Mouse (Mus musculus) kidney, embryonic 16.5 days (tissue): Measurements from ENCODE around the gene Myo7a. TPM values are rescaled to one million over a fixed set of nuclear protein-coding genes. Genes with fewer than 3 reads are reported as not detected.

Experiments
- ATAC-seq: fragments of 200-750 bp; cut with Nextera tagmentation; 2 replicates; pipeline ENCODE4 v1.8.0; 2017; ENCODE audit warnings: moderate TSS enrichment; ENCODE audit not compliant: low FRiP score, low TSS enrichment
- H3K27ac ChIP-seq: fragments of 300-500 bp; sonication (generic); 2 replicates; pipeline ENCODE4 v1.5.1; 2014; ENCODE audit warnings: low read length
- H3K27me3 ChIP-seq: fragments of 300-500 bp; sonication (generic); 2 replicates; pipeline ENCODE4 v1.6.1; 2014; ENCODE audit warnings: low read length, control low read depth, mixed read lengths; ENCODE audit not compliant: insufficient read depth
- H3K36me3 ChIP-seq: fragments of 300-500 bp; sonication (generic); 2 replicates; pipeline ENCODE4 v1.6.1; 2014; ENCODE audit warnings: low read length, control low read depth, mixed read lengths; ENCODE audit not compliant: insufficient read depth
- H3K4me1 ChIP-seq: fragments of 300-500 bp; sonication (generic); 2 replicates; pipeline ENCODE4 v1.6.1; 2014; ENCODE audit warnings: low read length, control low read depth, mixed read lengths; ENCODE audit not compliant: insufficient read depth
- H3K4me2 ChIP-seq: fragments of 300-500 bp; sonication (generic); replicated peaks from 2 replicates; pipeline ENCODE4 v1.6.1; 2014; ENCODE audit warnings: low read depth, low read length
- H3K4me3 ChIP-seq: fragments of 300-500 bp; sonication (generic); 2 replicates; pipeline ENCODE4 v1.5.1; 2014; ENCODE audit warnings: mild to moderate bottlenecking, low read length
- H3K9ac ChIP-seq: fragments of 300-500 bp; sonication (generic); replicated peaks from 2 replicates; pipeline ENCODE4 v1.6.1; 2014; ENCODE audit warnings: low read length
- H3K9me3 ChIP-seq: fragments of 300-500 bp; sonication (generic); 2 replicates; pipeline ENCODE4 v1.6.1; 2016; ENCODE audit warnings: low read length, control low read depth
- WGBS: fragments of 180-500 bp; shearing (Covaris S2); extraction: QIAGEN DNeasy Blood & Tissue Kit; methylation state at CpG from one replicate; pipeline ENCODE4 v1.1.7; 2014; 5-methylcytosine and 5-hydroxymethylcytosine counted together
- polyA plus RNA-seq: library from polyadenylated mRNA; unstranded; fragments of >200 nt; fragmentation: Nextera tagmentation; extraction: Ambion mirVana; gene quantifications from 2 replicates; pipeline ENCODE4 v1.2.1, GENCODE M21; 2015

The Myo7a gene
- polyA plus RNA-seq, 1 experiment from 2014 or later, result 15.2 TPM

- H3K27ac ChIP-seq, result peak overlapping the region; percentile 59; the same call in 1 of the 2 replicates
- H3K4me2 ChIP-seq, result peak overlapping the region; percentile 17; the same call in 1 of the 2 replicates
- H3K9me3 ChIP-seq, result no peaks in the 10 kb centered on the region
- no peaks in the 10 kb centered on the region for H3K36me3 ChIP-seq
- peaks cover 22% of the 10 kb centered on the region; the same call in 1 of the 2 replicates for H3K4me1 ChIP-seq
- no peaks in the 10 kb centered on the region for H3K27me3 ChIP-seq
- no peak for ATAC-seq
- WGBS, result 75% methylated on average over 7 of the region's 7 CpGs
- 0 out of 2 replicates have a peak overlapping the region, but pooled peaks have one; percentile 12 for H3K4me3 ChIP-seq
- H3K9ac ChIP-seq, result peak overlapping the region; percentile 28; the same call in 1 of the 2 replicates
Observed at GRCm38 (mm10) chr7:98085314-98085713, 34.0 kb downstream of the Myo7a start.

- ATAC-seq, result peak; percentile 13; the same call in 1 of the 2 replicates
- peak overlapping the region; percentile 59; the same call in 1 of the 2 replicates for H3K27ac ChIP-seq
- H3K4me1 ChIP-seq, result peaks cover 22% of the 10 kb centered on the region; the same call in 1 of the 2 replicates
- peak overlapping the region; percentile 17; the same call in 1 of the 2 replicates for H3K4me2 ChIP-seq
- no peaks in the 10 kb centered on the region for H3K27me3 ChIP-seq
- H3K4me3 ChIP-seq, result 0 out of 2 replicates have a peak overlapping the region, but pooled peaks have one; percentile 12
- H3K9ac ChIP-seq, result peak overlapping the region; percentile 28; the same call in 1 of the 2 replicates
- no peaks in the 10 kb centered on the region for H3K36me3 ChIP-seq
- WGBS, result 35% methylated on average over 12 of the region's 12 CpGs
- no peaks in the 10 kb centered on the region for H3K9me3 ChIP-seq
Observed at GRCm38 (mm10) chr7:98084541-98085293, 34.6 kb downstream of the Myo7a start.

- H3K4me3 ChIP-seq, result no peak overlapping the region
- no peaks in the 10 kb centered on the region for H3K27me3 ChIP-seq
- H3K36me3 ChIP-seq, result no peaks in the 10 kb centered on the region
- ATAC-seq, result no peak
- 13% methylated on average over 5 of the region's 5 CpGs for WGBS
- H3K4me1 ChIP-seq, result peaks cover 22% of the 10 kb centered on the region; the same call in 1 of the 2 replicates
- no peaks in the 10 kb centered on the region for H3K9me3 ChIP-seq
- H3K9ac ChIP-seq, result no peak overlapping the region; the same call in 1 of the 2 replicates
- no peak overlapping the region for H3K4me2 ChIP-seq
- no peak overlapping the region for H3K27ac ChIP-seq
Observed at GRCm38 (mm10) chr7:98082376-98082775, 36.9 kb downstream of the Myo7a start.

GRCm38 (mm10) chr7:98077453-98077852 is 41.9 kb downstream of the Myo7a start:
- Histone ChIP-seq H3K9ac (no peak overlapping the region), H3K27ac (no peak overlapping the region), H3K4me3 (no peak overlapping the region), H3K36me3 (0 out of 2 replicates have a peak, but pooled peaks cover 4% of the 10 kb centered on the region), H3K4me2 (no peak overlapping the region), H3K9me3 (no peaks in the 10 kb centered on the region), H3K4me1 (0 out of 2 replicates have a peak, but pooled peaks cover 5% of the 10 kb centered on the region), H3K27me3 (no peaks in the 10 kb centered on the region)
- 84% methylated on average over 11 of the region's 11 CpGs for WGBS
- ATAC-seq, result no peak

GRCm38 (mm10) chr7:98071620-98072019 is 47.7 kb downstream of the Myo7a start:
- 0 out of 2 replicates have a peak, but pooled peaks cover under 1% of the 10 kb centered on the region for H3K36me3 ChIP-seq
- no peak overlapping the region for H3K9ac ChIP-seq
- H3K27me3 ChIP-seq, result no peaks in the 10 kb centered on the region
- no peaks in the 10 kb centered on the region for H3K4me1 ChIP-seq
- H3K27ac ChIP-seq, result no peak overlapping the region
- ATAC-seq, result peak; percentile 59
- WGBS, result 29% methylated on average over 5 of the region's 5 CpGs
- no peak overlapping the region for H3K4me3 ChIP-seq
- H3K9me3 ChIP-seq, result no peaks in the 10 kb centered on the region
- H3K4me2 ChIP-seq, result no peak overlapping the region

- 79% methylated on average over 11 of the region's 11 CpGs for WGBS
- H3K9ac ChIP-seq, result no peak overlapping the region
- no peak for ATAC-seq
Observed at GRCm38 (mm10) chr7:98066229-98066628, 53.1 kb downstream of the Myo7a start.

GRCm38 (mm10) chr7:98054942-98055341 is 64.4 kb downstream of the Myo7a start:
- no peak overlapping the region for H3K4me2 ChIP-seq
- no peak for ATAC-seq
- no peaks in the 10 kb centered on the region for H3K4me1 ChIP-seq
- H3K36me3 ChIP-seq, result no peaks in the 10 kb centered on the region
- H3K27me3 ChIP-seq, result no peaks in the 10 kb centered on the region
- WGBS, result 89% methylated on average over 8 of the region's 8 CpGs
- H3K9ac ChIP-seq, result no peak overlapping the region
- H3K4me3 ChIP-seq, result no peak overlapping the region
- no peak overlapping the region for H3K27ac ChIP-seq
- H3K9me3 ChIP-seq, result no peaks in the 10 kb centered on the region

More at GRCm38 (mm10) chr7:98066229-98066628, 53.1 kb downstream of the Myo7a start:
- Histone ChIP-seq H3K4me1 (no peaks in the 10 kb centered on the region), H3K27ac (no peak overlapping the region), H3K4me3 (no peak overlapping the region), H3K9me3 (no peaks in the 10 kb centered on the region), H3K36me3 (peaks cover 5% of the 10 kb centered on the region; the same call in 1 of the 2 replicates), H3K4me2 (no peak overlapping the region), H3K27me3 (no peaks in the 10 kb centered on the region)

- Histone ChIP-seq H3K4me3 (no peak overlapping the region), H3K27me3 (no peaks in the 10 kb centered on the region), H3K9ac (no peak overlapping the region), H3K36me3 (no peaks in the 10 kb centered on the region), H3K4me2 (no peak overlapping the region), H3K27ac (no peak overlapping the region), H3K4me1 (no peaks in the 10 kb centered on the region), H3K9me3 (no peaks in the 10 kb centered on the region)
- ATAC-seq, result no peak
- 89% methylated on average over 9 of the region's 9 CpGs for WGBS
Observed at GRCm38 (mm10) chr7:98054461-98054860, 64.9 kb downstream of the Myo7a start.

GRCm38 (mm10) chr7:98051980-98052379 is 67.3 kb downstream of the Myo7a start:
- Histone ChIP-seq H3K4me1 (no peaks in the 10 kb centered on the region), H3K36me3 (no peaks in the 10 kb centered on the region), H3K27me3 (no peaks in the 10 kb centered on the region), H3K9me3 (no peaks in the 10 kb centered on the region), H3K27ac (no peak overlapping the region), H3K9ac (no peak overlapping the region), H3K4me2 (no peak overlapping the region), H3K4me3 (no peak overlapping the region)
- 0 out of 2 replicates have a peak, but pooled peaks have one; percentile 6 for ATAC-seq
- WGBS, result 23% methylated on average over 8 of the region's 8 CpGs
